Mouse (Mus musculus) liver, embryonic 16.5 days (tissue): Measurements from ENCODE around the gene Nkx2-5. TPM values are rescaled to one million over a fixed set of nuclear protein-coding genes. Genes with fewer than 3 reads are reported as not detected.

Experiments
- ATAC-seq: fragments of 200-750 bp; cut with Nextera tagmentation; 2 replicates; pipeline ENCODE4 v1.8.0; 2017; ENCODE audit warnings: low read depth, mild to moderate bottlenecking, moderate number of reproducible peaks, moderate library complexity
- H3K27ac ChIP-seq: fragments of 300-500 bp; sonication (generic); 2 replicates; pipeline ENCODE4 v1.5.1; 2014; ENCODE audit warnings: mild to moderate bottlenecking, low read length
- H3K27me3 ChIP-seq: fragments of 300-500 bp; sonication (generic); 2 replicates; pipeline ENCODE4 v1.6.1; 2014; ENCODE audit warnings: low read depth, low read length, mixed read lengths; ENCODE audit not compliant: control insufficient read depth, insufficient read depth
- H3K36me3 ChIP-seq: fragments of 300-500 bp; sonication (generic); 2 replicates; pipeline ENCODE4 v1.6.1; 2014; ENCODE audit warnings: mild to moderate bottlenecking; ENCODE audit not compliant: control insufficient read depth, insufficient read depth
- H3K4me1 ChIP-seq: fragments of 300-500 bp; sonication (generic); 2 replicates; pipeline ENCODE4 v1.6.1; 2014; ENCODE audit warnings: low read depth, low read length, mixed read lengths; ENCODE audit not compliant: control insufficient read depth
- H3K4me2 ChIP-seq: fragments of 300-500 bp; sonication (generic); 2 replicates; pipeline ENCODE4 v1.6.1; 2014; ENCODE audit warnings: low read depth, low read length, mixed read lengths
- H3K4me3 ChIP-seq: fragments of 300-500 bp; sonication (generic); 2 replicates; pipeline ENCODE4 v1.5.1; 2014; ENCODE audit warnings: low read depth, mild to moderate bottlenecking, low read length
- H3K9ac ChIP-seq: fragments of 300-500 bp; sonication (generic); 2 replicates; pipeline ENCODE4 v1.6.1; 2014; ENCODE audit warnings: low read depth, low read length
- H3K9me3 ChIP-seq: fragments of 300-500 bp; sonication (generic); replicated peaks from 2 replicates; pipeline ENCODE4 v1.6.1; 2016; ENCODE audit warnings: low read length; ENCODE audit not compliant: control insufficient read depth
- WGBS: fragments of 180-500 bp; shearing (Covaris S2); extraction: QIAGEN DNeasy Blood & Tissue Kit; methylation state at CpG from one replicate; pipeline ENCODE4 v1.1.7; 2014; ENCODE audit not compliant: insufficient replicate concordance; 5-methylcytosine and 5-hydroxymethylcytosine counted together
- polyA plus RNA-seq: library from polyadenylated mRNA; unstranded; fragments of >200 nt; fragmentation: Nextera tagmentation; extraction: Ambion mirVana; gene quantifications from 2 replicates; pipeline ENCODE4 v1.2.1, GENCODE M21; 2015

Gene Nkx2-5
- not detected in 2 replicates for polyA plus RNA-seq

DNA sequence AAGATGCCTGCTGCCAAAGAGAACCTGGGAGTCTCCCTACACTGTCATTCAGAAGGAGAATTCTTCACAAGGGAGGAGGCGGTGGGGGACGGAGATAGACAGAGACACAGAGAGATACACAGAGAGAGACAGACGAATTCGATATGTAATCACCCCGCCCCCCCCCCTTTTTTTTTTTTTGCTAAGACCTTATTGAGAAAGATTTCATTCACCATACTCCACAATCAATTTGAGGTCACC, at the start of gene Nkx2-5:
Gene Nkx2-5 (minus strand): TSS at position 101 of the 240 bp plus-strand sequence.
- WGBS: 2% methylated on average over 5 of the region's 5 CpGs
- no peaks in the 10 kb centered on the region for H3K36me3 ChIP-seq
- H3K4me1 ChIP-seq: no peaks in the 10 kb centered on the region
- ATAC-seq: no peak
- no peak within 1 kb of the TSS for H3K27ac ChIP-seq
- H3K9me3 ChIP-seq: no peaks in the 10 kb centered on the region
- no peak within 1 kb of the TSS for H3K4me3 ChIP-seq
- H3K27me3 ChIP-seq: peaks cover 88% of the 10 kb centered on the region
- H3K9ac ChIP-seq: no peak within 1 kb of the TSS
- H3K4me2 ChIP-seq: no peak within 1 kb of the TSS

DNA sequence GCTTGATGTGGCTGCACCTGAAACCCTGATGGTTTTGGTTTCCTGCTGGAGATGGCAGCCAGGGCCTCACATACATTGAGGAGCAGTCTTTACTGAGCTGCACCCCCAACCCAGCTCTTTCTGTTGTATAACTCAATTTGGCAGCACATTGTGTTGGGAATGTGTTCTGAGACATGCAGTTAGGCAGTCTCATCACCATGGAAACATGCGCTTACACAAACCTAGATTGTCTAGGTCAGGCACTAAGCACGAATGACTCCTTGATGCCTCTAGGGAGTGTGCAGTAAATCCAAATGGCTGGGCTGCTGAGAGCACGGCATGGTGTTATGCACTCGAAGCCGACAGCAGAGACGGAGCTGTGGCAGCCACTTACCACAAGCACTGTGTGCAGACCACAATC, 49.5 kb upstream of the Nkx2-5 start:
- Histone ChIP-seq H3K4me2 (no peak overlapping the region), H3K9ac (no peak overlapping the region), H3K4me1 (no peaks in the 10 kb centered on the region), H3K36me3 (no peaks in the 10 kb centered on the region), H3K27ac (no peak overlapping the region), H3K9me3 (no peaks in the 10 kb centered on the region), H3K27me3 (no peaks in the 10 kb centered on the region), H3K4me3 (no peak overlapping the region)
- ATAC-seq: no peak
- WGBS: 76% methylated on average over 6 of the region's 6 CpGs

DNA sequence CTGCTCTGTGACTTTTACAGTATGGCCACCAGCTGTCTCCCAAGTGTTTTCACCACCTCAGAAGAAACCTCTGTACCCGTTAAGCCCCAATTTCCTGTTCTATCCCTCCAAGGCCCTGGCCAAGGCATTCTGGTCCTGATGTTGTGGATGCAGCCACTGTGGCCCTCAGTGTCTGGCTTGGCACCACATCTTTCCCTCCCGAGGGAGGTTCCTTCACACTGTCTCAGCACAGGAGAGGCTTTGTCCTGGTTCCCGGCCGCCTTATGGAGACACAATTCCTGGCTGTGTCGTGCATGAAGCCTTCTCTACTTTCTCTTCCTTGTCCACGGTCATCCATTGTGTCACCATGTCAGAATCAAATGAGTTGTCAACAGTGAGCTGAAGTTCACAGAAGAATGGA, 48.7 kb upstream of the Nkx2-5 start:
- Histone ChIP-seq H3K4me2 (no peak overlapping the region), H3K9me3 (no peaks in the 10 kb centered on the region), H3K27ac (no peak overlapping the region), H3K9ac (no peak overlapping the region), H3K4me1 (no peaks in the 10 kb centered on the region), H3K4me3 (no peak overlapping the region), H3K36me3 (no peaks in the 10 kb centered on the region), H3K27me3 (no peaks in the 10 kb centered on the region)
- ATAC-seq: no peak
- WGBS: 52% methylated on average over 6 of the region's 6 CpGs

DNA sequence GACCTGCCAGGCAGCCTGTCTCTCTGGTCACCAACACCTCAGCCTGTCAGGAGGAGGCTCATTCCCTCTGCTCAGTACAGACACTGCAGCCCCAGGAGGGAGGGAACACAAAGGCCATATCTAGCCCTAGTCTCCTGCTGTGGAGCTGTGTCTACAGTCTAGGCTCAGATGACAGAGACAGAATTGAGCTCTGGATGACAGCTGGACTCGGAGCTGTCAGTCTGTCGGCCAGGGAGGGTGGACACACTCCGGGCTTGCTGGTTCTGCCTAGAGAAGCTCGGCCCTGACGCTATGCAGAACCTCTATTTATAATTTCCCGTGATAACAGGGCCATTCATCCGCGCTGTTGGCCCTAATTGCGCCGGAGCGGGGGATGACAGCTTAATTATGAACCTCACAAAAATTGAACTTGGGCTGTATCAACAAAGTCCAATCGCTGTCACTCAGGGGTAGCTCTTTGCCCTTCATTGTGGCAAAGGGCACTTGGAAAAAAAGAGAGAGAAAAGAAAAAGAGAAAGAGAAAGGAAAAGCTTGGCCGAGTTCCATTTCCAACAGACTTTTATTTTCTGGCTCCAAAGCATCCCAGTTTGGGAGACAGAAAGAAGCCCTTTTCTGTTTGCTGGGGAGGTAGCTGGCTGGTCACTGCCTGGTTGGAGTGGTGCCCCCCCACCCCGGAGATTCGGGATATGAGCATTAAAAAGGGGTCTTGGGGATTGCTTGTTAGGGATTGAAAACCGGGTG, 48.0 kb upstream of the Nkx2-5 start:
- H3K4me2 ChIP-seq: no peak overlapping the region
- H3K27me3 ChIP-seq: no peaks in the 10 kb centered on the region
- no peaks in the 10 kb centered on the region for H3K4me1 ChIP-seq
- no peaks in the 10 kb centered on the region for H3K36me3 ChIP-seq
- H3K9ac ChIP-seq: no peak overlapping the region
- no peak for ATAC-seq
- no peak overlapping the region for H3K4me3 ChIP-seq
- H3K27ac ChIP-seq: no peak overlapping the region
- 54% methylated on average over 16 of the region's 16 CpGs for WGBS
- H3K9me3 ChIP-seq: no peaks in the 10 kb centered on the region

DNA sequence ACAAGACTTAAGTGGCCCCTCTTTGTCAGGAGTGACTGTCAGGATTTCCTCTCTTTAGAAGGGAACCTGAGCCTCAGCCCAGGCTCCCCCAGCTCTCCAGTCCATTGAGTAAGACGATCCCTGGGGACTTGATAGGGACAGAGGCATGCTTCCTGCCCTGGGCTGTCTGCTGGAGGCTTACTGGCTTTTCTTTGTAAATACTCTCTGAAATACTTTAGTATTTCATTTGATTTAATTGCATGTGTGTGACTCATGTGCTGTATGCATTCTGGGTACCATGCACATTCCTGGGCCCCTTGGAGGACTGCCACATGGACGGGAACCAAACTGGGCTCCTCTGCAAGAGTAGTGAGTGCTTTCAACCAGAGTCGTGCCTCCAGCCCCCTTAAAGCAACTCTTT, 43.1 kb upstream of the Nkx2-5 start:
- no peaks in the 10 kb centered on the region for H3K36me3 ChIP-seq
- no peak overlapping the region for H3K9ac ChIP-seq
- H3K4me3 ChIP-seq: no peak overlapping the region
- no peak overlapping the region for H3K27ac ChIP-seq
- no peak for ATAC-seq
- WGBS: 39% methylated on average over 3 of the region's 3 CpGs
- no peaks in the 10 kb centered on the region for H3K9me3 ChIP-seq
- H3K4me2 ChIP-seq: no peak overlapping the region
- peaks cover 6% of the 10 kb centered on the region; the same call in 1 of the 2 replicates for H3K27me3 ChIP-seq
- H3K4me1 ChIP-seq: peaks cover 20% of the 10 kb centered on the region

DNA sequence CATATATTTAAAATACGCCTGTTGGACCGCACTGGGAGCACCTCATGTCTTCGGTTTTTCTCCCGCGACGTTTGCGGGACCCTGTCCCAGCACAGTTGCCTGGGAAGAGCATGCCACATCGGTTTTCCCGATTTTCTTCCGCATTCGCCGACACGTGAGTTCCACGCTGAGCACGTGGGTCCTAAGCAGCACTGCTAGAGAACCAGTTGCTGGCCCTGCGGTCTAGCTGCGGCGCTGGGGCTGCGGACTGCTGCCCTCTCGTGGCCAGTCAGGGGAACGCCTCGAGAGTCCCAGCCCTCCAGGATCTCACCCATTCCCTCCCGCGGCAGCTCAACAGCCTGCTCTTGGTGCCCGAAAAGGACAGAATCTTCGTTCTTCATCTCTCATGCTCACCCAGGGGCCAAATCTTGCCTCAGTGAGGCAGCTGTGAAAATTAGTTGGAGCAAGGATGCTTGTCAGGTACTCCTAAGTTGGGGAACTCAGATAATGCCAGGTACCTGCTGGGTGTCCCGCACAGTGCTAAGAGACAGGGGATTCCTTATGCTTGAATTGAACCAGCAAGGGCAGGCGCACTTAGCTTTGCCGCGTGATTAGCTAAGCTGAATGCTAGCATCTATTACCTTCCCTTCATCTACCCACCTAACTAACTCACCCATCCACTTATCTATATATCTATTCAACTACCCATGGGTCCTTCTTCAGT, 41.4 kb upstream of the Nkx2-5 start:
- Histone ChIP-seq H3K36me3 (no peaks in the 10 kb centered on the region), H3K27me3 (peaks cover 6% of the 10 kb centered on the region; the same call in 1 of the 2 replicates), H3K4me2 (peak overlapping the region; percentile 95), H3K9me3 (no peaks in the 10 kb centered on the region), H3K9ac (peak overlapping the region; percentile 40), H3K27ac (no peak overlapping the region), H3K4me3 (peak overlapping the region; percentile 61), H3K4me1 (peaks cover 20% of the 10 kb centered on the region)
- WGBS: 7% methylated on average over 30 of the region's 30 CpGs
- peak; percentile 73 for ATAC-seq

DNA sequence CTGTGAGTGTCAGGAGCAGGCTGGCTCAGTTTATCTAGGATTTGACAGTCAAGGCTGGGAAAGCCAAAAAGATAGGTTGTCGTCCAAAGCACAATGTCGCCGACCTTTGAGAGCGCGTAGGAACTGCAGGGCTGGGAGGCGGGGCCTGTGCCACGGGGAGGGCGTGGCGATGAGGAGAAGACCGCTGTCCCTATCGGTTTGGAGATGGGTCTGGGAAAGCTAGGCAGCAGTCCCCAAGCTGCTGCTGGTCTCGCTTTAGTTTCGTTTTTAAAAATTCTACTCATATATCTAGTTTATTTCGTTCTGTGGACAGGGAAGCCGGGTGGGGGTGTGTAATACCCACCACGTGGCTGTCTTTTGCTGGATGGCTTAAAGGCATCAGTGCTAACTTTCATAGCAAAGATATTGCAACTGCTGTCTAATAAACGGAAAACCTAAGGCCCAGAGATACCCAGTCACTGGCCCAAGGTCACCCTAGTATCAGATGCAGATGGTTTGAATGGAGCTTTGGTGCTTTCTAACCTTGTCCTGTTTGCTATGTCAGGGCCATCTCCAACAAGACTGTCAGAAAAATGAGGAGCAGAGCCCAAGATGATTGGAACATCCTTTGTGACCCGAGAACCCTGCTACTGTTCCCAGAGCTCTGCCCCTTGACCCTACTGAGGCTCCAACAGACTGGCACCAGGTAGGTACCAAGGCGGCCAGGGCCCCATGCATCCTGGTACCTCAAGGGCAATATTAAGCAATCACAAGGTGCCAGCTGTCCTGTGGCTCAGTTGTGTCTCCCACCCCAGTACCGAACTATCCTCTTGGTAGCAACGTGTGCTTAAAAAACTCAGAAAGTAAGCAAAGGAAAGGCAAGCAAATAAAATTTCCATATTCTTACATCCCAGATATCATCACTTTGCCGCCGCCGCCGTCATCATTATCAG, 40.5 kb upstream of the Nkx2-5 start:
- 9% methylated on average over 25 of the region's 25 CpGs for WGBS
- Histone ChIP-seq H3K4me2 (peak overlapping the region; percentile 95), H3K4me1 (peaks cover 20% of the 10 kb centered on the region), H3K9ac (peak overlapping the region; percentile 40), H3K27ac (peak overlapping the region; percentile 54), H3K27me3 (peaks cover 6% of the 10 kb centered on the region; the same call in 1 of the 2 replicates), H3K4me3 (peak overlapping the region; percentile 61), H3K36me3 (no peaks in the 10 kb centered on the region), H3K9me3 (no peaks in the 10 kb centered on the region)
- peak; percentile 80 for ATAC-seq

DNA sequence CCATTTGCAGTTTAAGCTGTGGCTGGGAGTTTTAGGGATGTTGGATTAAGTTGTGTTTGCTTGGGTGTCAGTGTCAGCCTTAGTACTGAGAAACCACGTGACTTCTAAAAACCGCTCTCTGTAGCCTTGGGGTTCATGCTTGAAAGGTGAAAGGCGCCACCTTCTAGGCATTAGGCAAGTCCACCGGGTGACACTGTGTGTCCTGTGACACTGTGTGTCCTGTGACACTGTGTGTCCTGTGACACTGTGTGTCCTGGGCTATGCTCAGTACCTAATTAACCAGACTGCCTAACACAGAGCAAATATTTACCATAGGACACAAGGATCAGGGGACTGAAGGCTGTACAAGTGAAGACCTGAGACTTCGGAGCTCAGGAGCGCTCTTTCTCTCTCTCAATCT, 38.8 kb upstream of the Nkx2-5 start:
- Histone ChIP-seq H3K36me3 (no peaks in the 10 kb centered on the region), H3K4me1 (peaks cover 20% of the 10 kb centered on the region), H3K9me3 (no peaks in the 10 kb centered on the region), H3K4me3 (no peak overlapping the region), H3K27me3 (peaks cover 6% of the 10 kb centered on the region; the same call in 1 of the 2 replicates), H3K9ac (no peak overlapping the region), H3K4me2 (no peak overlapping the region), H3K27ac (no peak overlapping the region)
- ATAC-seq: peak; percentile 49
- WGBS: 76% methylated on average over 6 of the region's 6 CpGs
